Mouse (Mus musculus): ENCODE measurements at regions not wholly inside any gene's neighbourhood (a gene's known extent, or its start where the extent isn't known, plus 50 kb on each side); places are given as distances from the start of the nearest gene placed in this dataset.

DNA sequence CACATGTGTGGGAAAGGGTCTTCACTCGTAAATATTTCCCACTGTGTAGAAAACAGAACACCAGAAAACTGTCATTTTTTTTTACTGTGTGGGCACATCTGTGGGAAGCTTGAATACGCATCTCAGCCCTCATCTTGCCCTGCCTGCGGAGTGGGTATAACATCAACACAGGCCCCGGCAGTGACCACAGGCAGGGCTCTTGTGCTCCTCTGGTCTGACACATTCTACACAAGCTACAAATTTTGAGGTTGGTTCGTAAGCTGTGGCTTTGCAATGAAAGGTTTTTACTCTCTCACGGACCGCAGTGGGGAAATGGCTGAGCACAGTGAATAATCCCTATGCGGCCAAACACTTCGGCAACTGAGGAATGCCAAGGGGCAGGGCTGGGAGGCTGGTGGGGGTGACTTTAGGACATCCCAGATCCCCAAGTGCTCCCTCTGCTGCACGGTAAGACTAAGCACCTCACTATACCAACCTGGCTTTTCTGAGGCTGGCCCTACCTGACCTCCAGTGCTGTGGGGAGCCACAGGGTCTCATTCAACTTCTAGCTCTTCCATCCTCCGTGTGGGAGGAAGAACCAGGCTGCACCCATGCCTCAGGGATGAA is 422.9 kb downstream of the Cd83 start:
- Histone ChIP-seq H3K9ac (ENCODE audit: low read depth, low read length) (no peak overlapping the region), H3K4me1 (ENCODE audit: control insufficient read depth, insufficient read depth, low read depth, low read length) (peaks cover 13% of the 10 kb centered on the region)
- ATAC-seq = no peak

DNA sequence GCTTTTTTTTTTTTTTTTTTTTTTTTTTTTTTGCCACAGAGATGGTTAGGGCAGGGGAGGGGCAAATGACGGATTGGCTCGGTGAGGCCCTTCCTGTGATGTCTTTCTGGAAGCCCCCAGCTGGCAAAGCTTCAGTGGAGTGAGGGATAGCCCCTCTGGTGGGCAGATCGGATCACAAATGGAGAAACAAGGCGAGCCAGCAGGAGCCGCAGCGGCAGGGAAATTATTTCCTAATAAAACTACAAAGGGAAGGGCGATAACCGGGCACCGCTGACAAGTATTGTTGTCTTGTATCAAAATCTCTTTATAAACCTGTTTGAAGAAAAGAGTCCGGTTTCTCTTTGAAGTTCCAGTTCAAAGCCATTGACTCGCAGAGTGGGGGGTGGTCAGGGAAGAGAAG is 424.5 kb downstream of the Cd83 start:
- 8% methylated on average over 11 of the region's 11 CpGs for WGBS
- Histone ChIP-seq H3K27ac (ENCODE audit: low read depth, low read length) (no peak overlapping the region), H3K4me1 (ENCODE audit: control insufficient read depth, insufficient read depth, low read depth, low read length) (peaks cover 13% of the 10 kb centered on the region), H3K9ac (ENCODE audit: low read depth, low read length) (peak overlapping the region; percentile 38; the same call in 1 of the 2 replicates), H3K4me3 (ENCODE audit: low read length) (no peak overlapping the region), H3K27me3 (replicated peaks; ENCODE audit: control insufficient read depth, insufficient read depth, low read length) (no peaks in the 10 kb centered on the region; the same call in 1 of the 2 replicates), H3K4me2 (ENCODE audit: low read length) (peak overlapping the region; percentile 45), H3K9me3 (ENCODE audit: control insufficient read depth, low read length) (no peaks in the 10 kb centered on the region), H3K36me3 (ENCODE audit: control insufficient read depth, insufficient read depth, low read length) (no peaks in the 10 kb centered on the region)
- no peak for ATAC-seq

More for the DNA sequence above, 422.9 kb downstream of the Cd83 start:
- Histone ChIP-seq H3K27ac (ENCODE audit: low read depth, low read length) (no peak overlapping the region), H3K36me3 (ENCODE audit: control insufficient read depth, insufficient read depth, low read length) (no peaks in the 10 kb centered on the region), H3K9me3 (ENCODE audit: control insufficient read depth, low read length) (no peaks in the 10 kb centered on the region), H3K27me3 (replicated peaks; ENCODE audit: control insufficient read depth, insufficient read depth, low read length) (no peaks in the 10 kb centered on the region; the same call in 1 of the 2 replicates), H3K4me2 (ENCODE audit: low read length) (no peak overlapping the region), H3K4me3 (ENCODE audit: low read length) (no peak overlapping the region)
- 69% methylated on average over 11 of the region's 11 CpGs for WGBS

DNA sequence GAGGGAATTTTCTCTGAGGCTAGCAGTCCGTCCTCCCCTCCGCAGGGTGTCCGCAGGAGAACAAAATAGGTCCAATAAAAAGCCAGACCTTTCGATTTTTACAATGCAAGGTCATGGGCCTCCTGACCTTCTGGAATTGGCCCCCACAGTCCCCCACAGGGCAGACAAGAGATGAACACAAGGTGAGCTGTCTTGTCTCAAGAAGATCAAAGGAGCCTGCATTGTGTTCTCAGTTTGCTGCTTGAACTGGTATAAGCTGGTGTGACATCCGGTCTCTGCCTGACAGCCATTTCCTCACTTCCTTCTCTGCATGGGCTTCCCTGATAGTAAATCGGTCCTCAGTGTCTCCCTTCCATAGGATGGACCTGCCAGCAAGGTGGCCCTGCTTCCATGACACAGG is 425.5 kb downstream of the Cd83 start:
- WGBS = 28% methylated on average over 6 of the region's 6 CpGs
- Histone ChIP-seq H3K9me3 (ENCODE audit: control insufficient read depth, low read length) (no peaks in the 10 kb centered on the region), H3K4me1 (ENCODE audit: control insufficient read depth, insufficient read depth, low read depth, low read length) (peaks cover 13% of the 10 kb centered on the region), H3K9ac (ENCODE audit: low read depth, low read length) (no peak overlapping the region), H3K4me3 (ENCODE audit: low read length) (no peak overlapping the region), H3K4me2 (ENCODE audit: low read length) (no peak overlapping the region), H3K36me3 (ENCODE audit: control insufficient read depth, insufficient read depth, low read length) (no peaks in the 10 kb centered on the region), H3K27me3 (replicated peaks; ENCODE audit: control insufficient read depth, insufficient read depth, low read length) (no peaks in the 10 kb centered on the region; the same call in 1 of the 2 replicates), H3K27ac (ENCODE audit: low read depth, low read length) (no peak overlapping the region)
- no peak for ATAC-seq

DNA sequence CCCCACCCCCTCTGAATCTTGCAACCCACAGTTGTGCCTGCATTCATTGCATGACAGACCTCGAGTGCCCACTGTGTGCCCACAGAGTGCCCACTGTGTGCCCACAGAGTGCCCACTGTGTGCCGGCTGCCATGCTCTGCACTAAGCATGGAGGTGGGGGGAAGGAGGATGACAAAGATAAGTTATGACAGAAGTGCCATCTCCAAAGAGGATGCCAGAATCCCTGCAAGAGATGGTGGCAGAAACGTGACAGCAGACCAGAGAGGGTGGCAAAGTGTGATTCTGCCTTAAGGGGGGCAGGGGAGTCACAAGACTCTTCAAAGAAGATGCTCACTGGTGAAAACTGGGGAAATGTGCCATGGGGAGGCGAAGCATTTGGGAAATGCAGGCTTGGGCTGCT is 427.8 kb downstream of the Cd83 start:
- ATAC-seq = no peak
- no peaks in the 10 kb centered on the region for H3K36me3 ChIP-seq (ENCODE audit: control insufficient read depth, insufficient read depth, low read length)
- H3K4me2 ChIP-seq (ENCODE audit: low read length) = no peak overlapping the region
- H3K4me1 ChIP-seq (ENCODE audit: control insufficient read depth, insufficient read depth, low read depth, low read length) = peaks cover 13% of the 10 kb centered on the region
- H3K9me3 ChIP-seq (ENCODE audit: control insufficient read depth, low read length) = no peaks in the 10 kb centered on the region
- H3K4me3 ChIP-seq (ENCODE audit: low read length) = no peak overlapping the region
- WGBS = 68% methylated on average over 4 of the region's 4 CpGs
- no peaks in the 10 kb centered on the region; the same call in 1 of the 2 replicates for H3K27me3 ChIP-seq (replicated peaks; ENCODE audit: control insufficient read depth, insufficient read depth, low read length)
- H3K27ac ChIP-seq (ENCODE audit: low read depth, low read length) = no peak overlapping the region
- no peak overlapping the region for H3K9ac ChIP-seq (ENCODE audit: low read depth, low read length)

DNA sequence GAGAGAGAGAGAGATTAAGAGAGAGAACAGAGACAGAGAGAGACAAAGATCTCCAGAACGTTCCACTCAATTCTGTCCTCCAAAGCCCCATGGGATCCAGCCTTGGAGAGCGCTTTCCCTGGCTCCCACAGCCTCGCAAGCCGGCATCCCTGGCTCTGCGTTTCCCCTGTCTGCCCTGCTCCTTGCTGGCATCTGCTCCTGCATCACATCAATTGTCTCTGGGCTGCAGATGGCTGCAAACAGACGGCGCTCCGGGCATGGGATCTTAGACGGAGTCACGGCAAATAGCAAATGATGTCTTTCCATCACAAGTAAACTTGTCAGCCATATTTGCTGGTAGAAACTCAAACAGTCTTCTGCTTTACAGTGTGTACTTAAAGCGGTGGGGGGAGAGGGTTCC is 428.4 kb downstream of the Cd83 start:
- H3K4me2 ChIP-seq (ENCODE audit: low read length) = no peak overlapping the region
- no peaks in the 10 kb centered on the region for H3K9me3 ChIP-seq (ENCODE audit: control insufficient read depth, low read length)
- 28% methylated on average over 11 of the region's 11 CpGs for WGBS
- H3K36me3 ChIP-seq (ENCODE audit: control insufficient read depth, insufficient read depth, low read length) = no peaks in the 10 kb centered on the region
- no peaks in the 10 kb centered on the region; the same call in 1 of the 2 replicates for H3K27me3 ChIP-seq (replicated peaks; ENCODE audit: control insufficient read depth, insufficient read depth, low read length)
- ATAC-seq = no peak
- H3K27ac ChIP-seq (ENCODE audit: low read depth, low read length) = no peak overlapping the region
- no peak overlapping the region for H3K9ac ChIP-seq (ENCODE audit: low read depth, low read length)
- no peak overlapping the region for H3K4me3 ChIP-seq (ENCODE audit: low read length)
- peaks cover 13% of the 10 kb centered on the region for H3K4me1 ChIP-seq (ENCODE audit: control insufficient read depth, insufficient read depth, low read depth, low read length)

DNA sequence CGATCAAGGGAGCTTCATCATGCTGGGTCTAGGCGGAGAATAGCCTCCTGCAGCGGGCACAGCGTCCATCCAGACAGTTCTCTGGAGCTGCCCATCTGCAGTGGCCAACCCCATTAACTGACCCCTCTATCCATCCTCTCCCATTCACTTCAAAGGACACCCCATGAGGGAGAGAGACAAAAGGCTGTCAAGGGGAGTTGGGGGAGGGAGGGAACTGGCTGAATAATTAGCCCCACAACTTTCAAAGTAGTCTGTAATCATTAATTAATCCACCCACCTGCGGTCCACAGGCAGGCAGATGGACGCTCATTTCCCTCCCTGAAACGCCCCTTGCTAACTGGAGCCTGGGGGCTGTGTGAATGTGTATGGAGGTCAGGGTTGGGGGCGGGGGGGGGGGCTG is 433.7 kb downstream of the Cd83 start:
- no peak overlapping the region for H3K4me2 ChIP-seq (ENCODE audit: low read length)
- no peaks in the 10 kb centered on the region for H3K36me3 ChIP-seq (ENCODE audit: control insufficient read depth, insufficient read depth, low read length)
- no peak overlapping the region for H3K27ac ChIP-seq (ENCODE audit: low read depth, low read length)
- no peak overlapping the region for H3K4me3 ChIP-seq (ENCODE audit: low read length)
- no peaks in the 10 kb centered on the region for H3K27me3 ChIP-seq (replicated peaks; ENCODE audit: control insufficient read depth, insufficient read depth, low read length)
- no peaks in the 10 kb centered on the region for H3K9me3 ChIP-seq (ENCODE audit: control insufficient read depth, low read length)
- WGBS = 13% methylated on average over 8 of the region's 8 CpGs
- ATAC-seq = no peak
- no peak overlapping the region for H3K9ac ChIP-seq (ENCODE audit: low read depth, low read length)
- no peaks in the 10 kb centered on the region for H3K4me1 ChIP-seq (ENCODE audit: control insufficient read depth, insufficient read depth, low read depth, low read length)

DNA sequence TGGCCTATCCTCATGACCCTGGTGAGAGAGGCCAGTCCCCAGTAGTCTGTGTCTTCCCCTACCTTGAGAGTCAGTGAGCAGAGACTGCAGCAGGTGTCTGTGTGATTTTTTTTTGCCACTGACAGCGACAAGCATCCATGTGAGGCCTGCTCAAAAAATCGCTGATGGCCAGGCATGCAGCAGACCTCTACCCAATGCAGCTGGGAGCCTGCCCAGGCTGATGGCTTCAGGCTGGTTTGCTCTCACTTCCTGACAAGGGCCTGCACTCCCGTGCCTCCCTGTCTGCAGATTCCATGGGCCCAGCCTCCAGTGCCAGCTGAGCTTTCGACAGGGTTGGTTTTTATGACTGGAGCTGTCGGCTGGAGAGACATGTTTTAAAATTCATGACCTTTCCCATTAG is 437.1 kb downstream of the Cd83 start:
- no peak overlapping the region for H3K4me2 ChIP-seq (ENCODE audit: low read length)
- peak overlapping the region; percentile 29 for H3K9ac ChIP-seq (ENCODE audit: low read depth, low read length)
- no peaks in the 10 kb centered on the region for H3K9me3 ChIP-seq (ENCODE audit: control insufficient read depth, low read length)
- H3K4me3 ChIP-seq (ENCODE audit: low read length) = no peak overlapping the region
- H3K27ac ChIP-seq (ENCODE audit: low read depth, low read length) = no peak overlapping the region
- no peaks in the 10 kb centered on the region for H3K27me3 ChIP-seq (replicated peaks; ENCODE audit: control insufficient read depth, insufficient read depth, low read length)
- 0 out of 2 replicates have a peak, but pooled peaks have one; percentile 30 for ATAC-seq
- H3K36me3 ChIP-seq (ENCODE audit: control insufficient read depth, insufficient read depth, low read length) = no peaks in the 10 kb centered on the region
- H3K4me1 ChIP-seq (ENCODE audit: control insufficient read depth, insufficient read depth, low read depth, low read length) = no peaks in the 10 kb centered on the region
- WGBS = 27% methylated on average over 5 of the region's 5 CpGs

DNA sequence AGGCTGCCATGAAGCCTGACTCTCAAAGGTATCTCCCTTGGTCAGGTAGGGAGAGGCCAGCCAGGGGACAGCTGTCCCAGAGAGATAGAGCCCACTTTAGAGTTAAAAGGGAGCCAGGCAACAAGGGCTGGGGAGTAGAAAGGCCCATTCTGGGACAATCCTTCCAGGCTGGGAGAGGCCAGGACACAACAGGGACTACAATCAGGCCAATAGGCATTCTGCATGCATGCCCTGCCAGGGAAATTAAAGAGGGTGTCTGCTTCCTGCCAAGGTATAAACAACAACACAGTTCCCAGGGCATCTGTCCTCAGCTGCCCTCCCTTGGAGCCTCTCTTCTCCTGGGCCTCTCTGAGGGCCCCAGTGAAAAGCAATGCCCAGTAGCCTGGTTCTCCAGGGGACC is 437.8 kb downstream of the Cd83 start:
- 0 out of 2 replicates have a peak, but pooled peaks cover under 1% of the 10 kb centered on the region for H3K4me1 ChIP-seq (ENCODE audit: control insufficient read depth, insufficient read depth, low read depth, low read length)
- H3K9ac ChIP-seq (ENCODE audit: low read depth, low read length) = no peak overlapping the region
- H3K27ac ChIP-seq (ENCODE audit: low read depth, low read length) = no peak overlapping the region
- H3K27me3 ChIP-seq (replicated peaks; ENCODE audit: control insufficient read depth, insufficient read depth, low read length) = no peaks in the 10 kb centered on the region
- no peak overlapping the region for H3K4me2 ChIP-seq (ENCODE audit: low read length)
- no peak overlapping the region for H3K4me3 ChIP-seq (ENCODE audit: low read length)
- ATAC-seq = peak; percentile 50; the same call in 1 of the 2 replicates
- no peaks in the 10 kb centered on the region for H3K9me3 ChIP-seq (ENCODE audit: control insufficient read depth, low read length)
- H3K36me3 ChIP-seq (ENCODE audit: control insufficient read depth, insufficient read depth, low read length) = no peaks in the 10 kb centered on the region

DNA sequence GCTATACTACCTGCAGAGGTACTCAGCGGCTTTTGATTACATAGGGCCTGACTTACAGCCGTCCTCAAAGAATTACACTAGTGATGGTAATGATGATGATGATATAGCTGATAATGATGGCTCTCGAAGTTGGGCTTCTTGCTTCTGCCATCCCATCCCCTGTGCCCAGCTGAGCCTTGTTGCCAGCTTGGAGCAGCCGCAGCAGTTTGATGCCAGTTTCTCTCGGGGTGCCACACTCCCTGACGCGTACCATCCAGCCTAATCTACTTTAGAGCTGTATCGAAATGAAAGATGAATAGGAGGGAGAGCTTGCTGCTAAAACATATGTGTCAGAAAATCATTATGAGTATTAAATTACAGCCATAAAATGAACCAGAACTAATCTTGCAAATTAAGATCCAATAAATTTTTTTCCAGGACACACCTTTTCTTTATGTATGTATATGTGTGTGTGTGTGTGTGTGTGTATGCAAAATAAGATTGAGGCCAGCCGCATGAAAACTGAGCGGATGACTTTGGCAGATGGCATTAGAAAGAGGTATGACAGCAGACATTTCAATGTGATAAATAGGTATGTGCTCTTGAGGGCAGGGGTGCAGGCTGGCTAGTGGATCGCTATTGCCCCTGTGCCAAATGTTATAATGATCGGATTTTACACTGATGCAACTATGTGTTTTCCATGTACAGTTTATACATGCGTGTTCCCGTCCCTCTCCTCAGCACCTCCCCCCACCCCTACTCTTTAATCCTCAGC is 443.3 kb downstream of the Cd83 start:
- no peaks in the 10 kb centered on the region for H3K36me3 ChIP-seq (ENCODE audit: control insufficient read depth, insufficient read depth, low read length)
- peak overlapping the region; percentile 36 for H3K4me2 ChIP-seq (ENCODE audit: low read length)
- H3K9ac ChIP-seq (ENCODE audit: low read depth, low read length) = no peak overlapping the region
- WGBS = 45% methylated on average over 14 of the region's 14 CpGs
- H3K4me3 ChIP-seq (ENCODE audit: low read length) = no peak overlapping the region
- ATAC-seq = no peak
- H3K9me3 ChIP-seq (ENCODE audit: control insufficient read depth, low read length) = no peaks in the 10 kb centered on the region
- H3K27me3 ChIP-seq (replicated peaks; ENCODE audit: control insufficient read depth, insufficient read depth, low read length) = no peaks in the 10 kb centered on the region
- H3K27ac ChIP-seq (ENCODE audit: low read depth, low read length) = no peak overlapping the region
- peaks cover 27% of the 10 kb centered on the region for H3K4me1 ChIP-seq (ENCODE audit: control insufficient read depth, insufficient read depth, low read depth, low read length)
